Mouse (Mus musculus) lung, adult 2 months (tissue): ENCODE data around the gene Mei1.

Experiments
- CTCF ChIP-seq: fragments of 200-500 bp; IDR thresholded peaks from 2 replicates; pipeline ENCODE4 v1.5.1; 2011; ENCODE audit warnings: mild to moderate bottlenecking, low read length, control low read depth; ENCODE audit not compliant: insufficient read depth
- POLR2A ChIP-seq: fragments of 200-500 bp; IDR thresholded peaks from 2 replicates; pipeline ENCODE4 v1.6.1; 2011; ENCODE audit warnings: low read depth, mild to moderate bottlenecking, control low read depth, low read length, borderline replicate concordance; ENCODE audit errors: extremely low read depth

GRCm38 (mm10) chr15:82170437-82171377, 100.9 kb downstream of the Mei1 start:
- TF ChIP-seq POLR2A = no peak
- TF ChIP-seq CTCF = no peak
